Mouse (Mus musculus) spleen, adult 2 months (tissue): ENCODE results near the gene Pde7b.

ENCODE experiments used
- CTCF ChIP-seq: fragments of 200-500 bp; IDR thresholded peaks from 2 replicates; pipeline ENCODE4 v1.5.1; 2011; ENCODE audit warnings: mild to moderate bottlenecking, inconsistent platforms; ENCODE audit not compliant: insufficient read depth, insufficient read length, insufficient replicate concordance; ENCODE audit errors: extremely low read depth
- POLR2A ChIP-seq: fragments of 200-500 bp; IDR thresholded peaks from 2 replicates; pipeline ENCODE4 v1.6.1; 2011; ENCODE audit warnings: low read depth, low read length, inconsistent platforms

DNA sequence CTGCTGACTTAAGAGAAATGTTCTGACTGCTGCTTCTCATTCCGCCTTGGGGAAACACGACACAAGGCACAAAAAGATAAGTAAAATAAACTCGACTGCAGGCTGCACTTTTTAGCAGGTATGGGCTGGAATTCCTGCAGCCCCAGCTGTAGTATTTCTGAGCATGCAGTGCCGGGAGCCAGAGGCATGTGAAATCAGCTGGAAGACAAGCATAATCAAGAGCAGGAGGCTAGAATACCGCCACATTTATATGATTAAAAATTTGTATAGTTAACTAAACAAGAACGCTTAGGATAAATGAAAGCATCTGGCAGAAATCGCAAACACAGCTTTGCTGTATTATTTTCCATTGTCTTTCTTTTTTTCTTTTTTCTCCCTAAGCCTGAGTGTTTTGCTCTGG lies 168.4 kb downstream of the Pde7b start:
- no peak for TF ChIP-seq CTCF
- TF ChIP-seq POLR2A = no peak
